In genomic region chr13:109684985-109685295, GRCm38 (mm10) we compare ENCODE assay signal across 8 mouse cellular contexts.
DNase-seq lines count a peak whose midpoint lies in the region; ATAC-seq and TF ChIP-seq lines count a peak whose summit lies in the region.

No protein-coding gene starts in this region.

- H3K27me3 ChIP-seq in lung, embryonic 14.5 days (ENCODE audit: insufficient read depth, low read length): no peaks in the 10 kb centered on the region
- H3K27me3 ChIP-seq in forebrain, embryonic 11.5 days (ENCODE audit: control insufficient read depth, insufficient read depth, low read length): no peaks in the 10 kb centered on the region
- no peaks in the 10 kb centered on the region for H3K27me3 ChIP-seq in limb, embryonic 13.5 days
- H3K27me3 ChIP-seq in small intestine, adult 2 months (ENCODE audit: control insufficient read depth, insufficient read depth, low read length): no peaks in the 10 kb centered on the region

- H3K36me3 ChIP-seq in lung, embryonic 14.5 days (ENCODE audit: insufficient read depth): no peaks in the 10 kb centered on the region
- no peaks in the 10 kb centered on the region for H3K36me3 ChIP-seq in forebrain, embryonic 11.5 days (ENCODE audit: control insufficient read depth, insufficient read depth, low read length)
- H3K36me3 ChIP-seq in limb, embryonic 13.5 days: no peaks in the 10 kb centered on the region
- no peaks in the 10 kb centered on the region for H3K36me3 ChIP-seq in small intestine, adult 2 months (ENCODE audit: control insufficient read depth, insufficient read depth, low read length)

- peak overlapping the region; percentile 52 for H3K4me3 ChIP-seq in lung, embryonic 14.5 days (ENCODE audit: low read depth, low read length)
- peak overlapping the region; percentile 41 for H3K4me3 ChIP-seq in forebrain, embryonic 11.5 days (ENCODE audit: low read depth, low read length)
- H3K4me3 ChIP-seq in limb, embryonic 13.5 days: peak overlapping the region; percentile 52
- peak overlapping the region; percentile 69 for H3K4me3 ChIP-seq in small intestine, adult 2 months (ENCODE audit: low read depth, low read length)

- no peak for DNase-seq in lung, embryonic 14.5 days
- DNase-seq in lung, postnatal 36 days: no peak
- no peak for DNase-seq in forebrain, embryonic 11.5 days (ENCODE audit: low spot score)
- no peak for DNase-seq in frontal cortex, adult 2 months (ENCODE audit: extremely low spot score in 1 of 2, low spot score in 1 of 2)
- no peak for DNase-seq in frontal cortex, postnatal 10 days (ENCODE audit: low spot score in 2 of 2)
- DNase-seq in thymus, postnatal 4 days: no peak

- WGBS in lung, embryonic 14.5 days: 37% methylated on average over 3 of the region's 3 CpGs
- WGBS in forebrain, embryonic 11.5 days: 14% methylated on average over 3 of the region's 3 CpGs
- WGBS in limb, embryonic 13.5 days: 13% methylated on average over 3 of the region's 3 CpGs
- 22% methylated on average over 3 of the region's 3 CpGs for WGBS in small intestine, adult 2 months

- H3K9ac ChIP-seq in lung, embryonic 14.5 days: peak overlapping the region; percentile 72
- H3K9ac ChIP-seq in forebrain, embryonic 11.5 days (ENCODE audit: low read length): peak overlapping the region; percentile 50
- H3K9ac ChIP-seq in limb, embryonic 13.5 days: peak overlapping the region; percentile 73

- H3K27ac ChIP-seq in lung, embryonic 14.5 days (ENCODE audit: low read depth): no peak overlapping the region
- H3K27ac ChIP-seq in forebrain, embryonic 11.5 days (ENCODE audit: low read depth, low read length): no peak overlapping the region
- peak overlapping the region; percentile 83; the same call in 1 of the 2 replicates for H3K27ac ChIP-seq in limb, embryonic 13.5 days
- 0 out of 2 replicates have a peak overlapping the region, but pooled peaks have one; percentile 82 for H3K27ac ChIP-seq in small intestine, adult 2 months (ENCODE audit: insufficient read depth, low read depth, low read length)

- no peak for TF ChIP-seq POLR2A in small intestine, adult 2 months (IDR thresholded peaks at IDR 0.05; ENCODE audit: low read depth, low read length)

- ATAC-seq in lung, embryonic 14.5 days (ENCODE audit: insufficient read depth): no peak
- ATAC-seq in forebrain, embryonic 11.5 days (replicated peaks; ENCODE audit: low FRiP score): no peak
- ATAC-seq in limb, embryonic 13.5 days (ENCODE audit: low FRiP score, low read depth): no peak

- TF ChIP-seq CTCF in lung, embryonic 14.5 days (IDR thresholded peaks at IDR 0.05; ENCODE audit: low read depth): no peak
- no peak for TF ChIP-seq CTCF in small intestine, adult 2 months (IDR thresholded peaks at IDR 0.05; ENCODE audit: extremely low read depth, insufficient read length, insufficient replicate concordance, low read depth, low read length)

- no peaks in the 10 kb centered on the region for H3K9me3 ChIP-seq in lung, embryonic 14.5 days (ENCODE audit: low read depth, low read length)
- H3K9me3 ChIP-seq in forebrain, embryonic 11.5 days (ENCODE audit: control insufficient read depth, low read length): no peaks in the 10 kb centered on the region
- no peaks in the 10 kb centered on the region for H3K9me3 ChIP-seq in limb, embryonic 13.5 days

- H3K4me2 ChIP-seq in lung, embryonic 14.5 days: peak overlapping the region; percentile 93
- peak overlapping the region; percentile 78 for H3K4me2 ChIP-seq in forebrain, embryonic 11.5 days (ENCODE audit: low read depth, low read length, severe bottlenecking)
- H3K4me2 ChIP-seq in limb, embryonic 13.5 days (replicated peaks): peak overlapping the region; percentile 85

- H3K4me1 ChIP-seq in lung, embryonic 14.5 days (ENCODE audit: insufficient read depth): no peaks in the 10 kb centered on the region; the same call in 1 of the 2 replicates
- H3K4me1 ChIP-seq in forebrain, embryonic 11.5 days (replicated peaks; ENCODE audit: control insufficient read depth, insufficient read depth, low read length): no peaks in the 10 kb centered on the region; the same call in 1 of the 2 replicates
- peaks cover 19% of the 10 kb centered on the region for H3K4me1 ChIP-seq in limb, embryonic 13.5 days
- no peaks in the 10 kb centered on the region; the same call in 1 of the 2 replicates for H3K4me1 ChIP-seq in small intestine, adult 2 months (ENCODE audit: control insufficient read depth, insufficient read depth, insufficient read length, low read length)

Comparison
In these comparisons a context has a peak if more than half of its experiments do, and no peak if none do; other contexts are left out.
1. H3K27ac ChIP-seq: peak in limb, embryonic 13.5 days (single experiment) and small intestine, adult 2 months (single experiment); none in lung, embryonic 14.5 days (single experiment) and forebrain, embryonic 11.5 days (single experiment).
2. Peak in every context shown above with its lines, with median percentiles within 50 percentile points of each other: H3K4me2 ChIP-seq, H3K4me3 ChIP-seq and H3K9ac ChIP-seq.